Mouse (Mus musculus) ovary, postnatal 10 days (tissue): ENCODE data around the gene Stpg2.
"Not testable (repeated sequence)": the region's sequence is repeated elsewhere in the genome, so short reads cannot be mapped to it uniquely, and the experiment has no call there.

Experiments
- DNase-seq: peaks from one replicate; pipeline ENCODE4 v3.0.0; 2022; ENCODE audit warnings: low spot score

The Stpg2 gene

DNA sequence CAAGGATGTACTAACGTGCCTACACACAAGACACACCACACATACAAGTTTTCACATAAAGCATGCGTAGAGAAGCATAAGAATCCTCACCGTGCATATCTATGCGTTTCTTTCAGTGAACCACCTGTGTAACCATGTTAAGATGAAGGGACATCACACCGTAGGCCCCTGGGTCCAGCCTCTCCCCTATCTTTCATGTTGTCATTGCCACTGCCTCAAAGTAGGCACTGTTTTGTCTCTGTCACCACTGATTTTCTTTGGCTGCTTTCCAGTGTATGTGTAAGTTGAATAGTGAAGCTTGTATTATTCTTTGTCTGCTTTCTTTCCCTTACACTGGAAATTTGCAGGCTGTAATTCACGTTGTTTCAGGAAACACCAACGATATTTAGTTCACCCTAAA, 236.7 kb downstream of the Stpg2 start:
- no peak for DNase-seq

DNA sequence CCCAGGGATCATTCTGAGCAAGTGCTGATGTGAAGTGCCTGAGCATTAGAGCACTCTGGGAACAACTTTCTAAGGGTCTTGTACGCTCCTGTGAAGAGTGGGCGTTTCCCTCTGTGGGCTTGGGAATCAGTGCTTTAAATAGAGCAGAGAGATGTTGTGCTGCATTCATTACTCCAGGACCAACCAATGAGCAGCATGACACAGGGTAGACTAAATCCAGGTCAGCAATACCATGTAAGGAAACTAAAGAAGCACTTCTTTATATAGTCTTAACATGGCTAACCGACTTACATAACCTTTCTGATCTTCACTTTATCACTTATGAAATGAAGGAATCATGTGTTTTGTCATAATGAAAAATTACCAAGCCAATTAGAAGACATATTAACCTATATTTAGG, 290.4 kb downstream of the Stpg2 start:
- DNase-seq = no peak

DNA sequence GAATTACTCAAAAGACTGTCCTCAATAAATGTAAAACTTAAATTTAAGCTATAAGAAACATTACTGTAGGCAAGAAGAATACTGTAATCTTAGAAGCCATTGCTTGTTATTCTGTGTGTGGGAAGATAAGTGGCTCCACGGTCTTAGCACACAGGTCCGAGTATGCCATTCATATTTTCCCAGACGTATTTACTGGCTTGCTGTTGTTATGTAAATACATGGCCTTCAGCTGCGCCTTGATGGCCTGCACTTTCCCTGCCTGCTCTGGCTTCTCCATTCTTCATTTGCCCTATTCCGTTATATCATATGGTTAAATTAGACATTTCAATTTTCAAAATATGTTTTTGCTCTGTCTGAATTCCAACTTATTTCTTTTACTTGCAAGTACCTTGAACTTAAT, 296.7 kb downstream of the Stpg2 start:
- no peak for DNase-seq

DNA sequence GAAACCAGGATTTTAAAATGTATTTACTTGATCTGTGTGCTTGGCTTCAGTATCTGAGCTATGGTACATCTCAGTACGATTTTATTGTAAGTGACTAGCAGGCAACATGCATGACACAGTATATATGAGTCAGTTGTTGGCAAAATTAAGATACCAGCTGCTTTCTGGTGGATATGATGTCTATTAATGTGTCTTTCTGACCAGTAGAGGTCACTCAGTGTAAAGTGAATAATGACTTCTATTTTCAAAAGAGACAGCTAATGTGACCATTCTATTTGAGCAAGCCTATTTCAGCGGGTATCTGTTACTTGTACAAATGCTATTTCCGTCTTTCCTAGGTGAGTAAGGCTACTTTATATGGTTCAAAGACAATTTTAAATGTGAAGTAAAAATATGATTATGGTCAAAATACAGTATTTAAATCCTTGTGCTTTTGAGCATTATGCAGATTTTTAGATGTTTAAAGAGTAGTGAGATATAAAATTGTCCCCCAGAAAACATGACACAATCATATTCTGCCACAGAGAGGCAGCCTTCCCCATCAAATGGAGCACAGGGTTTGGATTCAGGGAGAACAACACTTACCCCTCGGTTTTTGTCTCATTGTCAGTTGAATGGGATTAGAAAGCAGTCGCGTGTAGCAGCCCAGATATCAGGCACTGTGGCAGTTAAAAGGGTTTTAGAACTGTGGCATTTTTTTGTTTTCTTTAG, 303.9 kb downstream of the Stpg2 start:
- no peak for DNase-seq

DNA sequence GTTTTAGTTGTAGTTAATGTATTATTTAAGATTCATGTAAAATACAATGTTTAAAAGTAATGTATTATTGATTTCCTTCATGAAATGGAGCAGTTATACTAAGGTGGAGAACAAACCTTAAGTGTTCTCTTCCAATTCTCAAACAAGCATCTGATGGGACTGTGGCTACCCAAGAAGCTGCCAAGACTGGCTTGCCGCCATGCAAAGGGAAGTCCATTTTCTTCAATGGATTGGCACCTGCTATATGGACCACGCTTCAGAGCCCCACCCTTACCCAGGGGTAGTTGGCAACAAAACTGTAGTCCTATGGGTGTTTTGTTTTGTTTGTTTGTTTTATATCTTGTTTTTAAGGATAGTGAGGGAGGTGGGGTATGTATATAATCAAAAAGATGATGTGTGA, 373.0 kb downstream of the Stpg2 start:
- DNase-seq = no peak

DNA sequence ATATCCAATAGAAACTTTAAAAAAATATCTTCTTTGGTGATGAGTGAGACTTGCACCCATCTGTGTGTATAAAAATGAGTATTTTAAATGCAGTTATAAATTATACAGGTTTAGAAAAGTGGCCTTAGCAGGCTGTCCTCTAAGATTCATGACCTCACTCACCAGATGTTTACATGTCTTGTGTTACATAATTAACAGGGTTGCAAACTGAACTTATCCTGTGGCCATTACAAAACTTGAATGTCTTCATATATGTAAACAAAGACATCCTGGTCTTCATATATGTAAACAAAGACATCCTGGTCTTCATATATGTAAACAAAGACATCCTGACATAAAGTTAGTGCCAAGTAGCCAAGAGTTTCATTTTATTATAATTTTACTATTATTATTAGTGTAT, 375.8 kb downstream of the Stpg2 start:
- no peak for DNase-seq

DNA sequence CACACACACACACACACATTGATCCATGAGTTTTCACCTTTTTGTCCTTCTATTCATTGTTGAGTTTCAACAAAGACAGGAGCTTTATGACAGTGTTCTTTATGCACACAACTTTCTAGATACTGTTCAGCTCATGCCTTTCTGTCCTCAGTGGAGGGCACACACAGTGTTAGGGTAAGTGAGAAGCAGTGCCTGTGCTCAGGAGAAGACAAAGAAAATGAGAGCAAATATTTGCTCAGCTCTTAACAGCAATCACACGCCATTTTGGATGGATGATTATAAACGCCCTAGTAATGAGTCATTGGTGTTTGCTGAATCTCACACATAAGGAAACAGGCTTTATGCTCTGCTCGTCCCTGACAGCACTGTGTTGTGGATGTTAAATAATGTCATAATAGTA, 394.0 kb downstream of the Stpg2 start:
- DNase-seq = no peak

DNA sequence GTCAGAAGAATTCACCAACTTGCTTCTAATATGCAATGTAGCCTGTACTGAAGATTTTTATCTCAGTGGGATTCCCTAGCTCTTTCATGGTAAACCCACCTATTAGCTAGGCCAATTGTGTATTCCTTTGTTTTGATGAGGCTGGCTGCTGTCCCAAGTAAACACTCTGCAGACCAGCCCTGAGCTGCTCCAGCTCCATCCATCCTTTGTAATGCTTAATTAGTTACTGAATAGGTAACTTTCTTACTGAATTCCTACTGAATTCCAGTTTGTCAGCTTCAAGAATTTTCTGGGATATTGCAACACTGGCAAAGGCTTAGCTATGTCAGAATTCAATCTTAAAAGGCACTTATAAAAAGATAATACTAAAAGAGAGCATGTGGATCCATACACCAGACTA, 402.8 kb downstream of the Stpg2 start:
- DNase-seq = not testable (repeated sequence)

DNA sequence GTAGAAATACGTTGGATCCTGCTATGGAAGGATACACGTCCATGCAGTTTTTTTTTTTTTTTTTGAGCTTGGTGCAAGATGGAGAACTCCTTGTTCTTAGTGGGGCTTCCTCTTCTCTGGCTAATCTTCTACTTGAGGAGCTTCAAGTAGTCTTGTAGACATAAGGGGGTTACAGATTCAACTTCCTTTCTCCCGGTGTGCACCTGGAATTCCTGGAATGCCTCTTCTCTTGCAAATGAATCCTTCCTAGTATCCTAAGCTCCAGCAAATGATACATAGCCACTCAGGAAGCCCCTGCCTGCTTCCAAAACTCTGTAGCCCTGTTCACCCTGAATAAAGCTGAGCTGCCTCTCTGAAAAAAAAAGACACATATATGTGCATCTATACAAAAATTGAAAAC, 409.1 kb downstream of the Stpg2 start:
- DNase-seq = no peak

DNA sequence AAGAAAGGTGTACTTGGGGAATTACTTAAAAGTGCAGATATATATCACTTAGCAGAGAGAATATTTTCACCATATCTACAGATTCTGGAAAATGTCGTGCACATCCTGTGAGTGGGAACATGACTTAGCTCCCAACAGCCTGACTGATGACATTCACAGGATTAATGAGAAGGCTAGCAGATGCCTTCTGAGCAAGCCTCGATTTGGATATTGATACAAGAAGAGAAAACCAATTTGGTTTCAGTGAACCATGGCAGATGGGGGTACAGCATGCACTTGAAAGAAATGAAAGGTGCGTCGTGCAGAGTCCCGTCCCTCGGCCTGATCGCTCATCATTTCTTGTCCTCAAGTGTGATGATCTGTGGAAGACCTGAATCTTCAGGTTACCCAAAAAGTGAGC, 410.3 kb downstream of the Stpg2 start:
- no peak for DNase-seq

DNA sequence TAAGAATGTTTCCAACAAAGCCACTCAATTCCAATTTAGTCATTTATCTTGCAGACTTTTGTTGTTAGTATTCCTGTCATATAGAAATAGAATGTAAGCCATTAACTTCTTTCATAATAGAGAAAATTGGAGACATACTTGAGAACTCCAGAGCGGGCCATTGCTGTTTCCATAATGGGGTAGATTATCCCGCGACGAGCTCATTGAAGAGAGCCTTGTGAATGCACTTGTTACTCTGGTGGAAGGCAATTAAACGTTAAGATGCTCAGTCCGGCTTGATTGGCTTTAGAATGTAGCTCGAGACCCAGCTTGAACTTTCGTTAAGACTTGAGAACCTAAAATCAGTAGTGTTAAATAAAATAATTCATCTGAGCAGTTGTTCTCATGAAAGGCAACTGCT, 432.4 kb downstream of the Stpg2 start:
- DNase-seq = no peak

DNA sequence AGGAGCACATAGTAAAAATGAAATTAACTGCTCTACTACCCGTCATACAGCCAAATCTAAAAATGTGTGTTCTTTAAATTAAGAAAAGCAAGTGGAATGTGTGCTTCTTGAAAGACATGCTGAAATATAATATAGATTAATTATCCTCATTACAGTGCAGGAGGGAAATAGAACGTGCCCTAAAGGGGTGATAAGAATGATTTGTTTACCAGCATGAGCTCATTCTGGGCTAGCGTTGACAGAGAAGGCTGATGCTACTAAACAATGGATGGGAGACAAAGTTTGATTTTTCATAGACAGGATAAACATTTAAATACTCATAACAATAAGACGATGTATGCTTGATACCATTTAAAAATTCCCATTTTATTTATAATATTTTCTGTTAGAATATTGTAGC, 446.0 kb downstream of the Stpg2 start:
- no peak for DNase-seq

DNA sequence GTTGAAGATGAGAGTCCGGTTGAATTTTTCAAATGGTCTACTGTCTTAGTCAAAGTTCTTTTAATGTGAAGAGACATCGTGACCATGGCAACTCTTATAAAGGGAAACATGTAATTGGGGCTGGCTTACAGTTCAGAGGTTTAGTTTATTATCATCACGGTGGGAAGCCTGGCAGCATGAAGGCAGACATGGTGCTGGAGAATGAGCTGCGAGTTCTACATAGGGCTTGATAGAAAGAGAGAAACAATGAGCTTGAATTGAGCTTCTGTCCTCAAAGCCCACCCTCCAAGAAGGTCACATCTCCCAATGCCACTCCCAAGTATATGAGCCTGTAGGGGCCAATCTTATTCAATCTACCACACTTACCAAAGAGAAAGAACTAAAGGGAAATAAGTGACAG, 453.9 kb downstream of the Stpg2 start:
- no peak for DNase-seq

DNA sequence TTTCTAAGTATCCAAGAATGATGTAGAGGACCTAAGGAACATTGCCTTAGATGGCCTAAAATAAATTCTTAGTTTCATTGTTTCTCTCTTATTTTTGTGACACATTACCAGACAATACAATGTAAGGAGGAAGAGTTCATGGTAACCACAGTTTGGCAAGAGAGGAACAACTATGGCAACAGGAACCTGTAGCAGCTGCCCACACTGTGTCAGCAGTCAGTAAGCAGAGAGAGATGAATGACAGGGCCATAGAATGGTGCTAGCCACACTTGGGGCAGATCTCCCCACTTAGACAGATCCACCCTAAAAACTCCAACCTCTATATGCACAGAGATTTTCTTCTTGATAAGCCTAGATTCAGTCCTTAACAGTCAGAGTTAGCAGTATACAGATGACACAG, 456.7 kb downstream of the Stpg2 start:
- DNase-seq = no peak

DNA sequence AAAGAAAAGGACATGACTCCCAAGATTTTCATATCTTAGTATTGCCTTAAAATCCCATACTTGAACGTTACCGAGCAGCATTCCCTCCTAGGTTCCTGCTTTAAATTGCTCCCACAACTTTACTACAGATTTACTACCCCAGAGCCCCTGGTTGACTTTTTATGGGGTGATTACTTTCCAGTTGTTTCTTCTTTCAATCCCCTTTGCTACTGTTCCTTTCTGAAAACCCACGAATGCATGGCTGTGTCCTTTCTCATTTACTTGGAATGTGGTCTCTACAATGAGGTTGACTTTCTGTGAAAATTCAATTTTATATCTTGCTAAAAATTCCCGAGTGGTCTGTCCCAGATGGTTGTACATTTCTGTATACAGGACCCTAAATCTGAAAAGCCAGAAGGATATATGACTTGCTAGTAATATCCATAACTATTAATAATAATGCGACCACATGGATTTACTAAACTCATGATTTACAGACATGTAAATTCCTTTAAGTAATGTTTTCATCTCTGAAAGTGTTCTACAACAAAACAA, 458.3 kb downstream of the Stpg2 start:
- no peak for DNase-seq

DNA sequence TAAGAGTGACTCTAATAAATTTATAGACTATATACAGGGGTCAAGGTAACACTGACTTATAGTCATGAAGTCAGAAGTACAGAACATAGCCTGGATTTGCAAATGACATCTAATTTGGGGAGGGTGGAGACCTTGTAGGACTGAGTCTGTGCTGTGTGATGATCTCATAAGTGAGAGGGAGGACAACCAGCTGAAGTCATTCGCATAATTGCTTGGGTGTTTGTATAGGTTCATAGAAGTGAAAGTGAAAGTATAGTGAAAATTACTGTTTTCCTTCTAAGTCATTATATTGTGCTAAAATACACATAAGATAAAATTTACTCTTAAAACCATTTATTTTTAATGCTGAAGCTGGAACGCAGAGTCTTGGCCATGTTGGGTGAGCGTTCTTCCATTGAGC, 459.6 kb downstream of the Stpg2 start:
- DNase-seq = no peak

DNA sequence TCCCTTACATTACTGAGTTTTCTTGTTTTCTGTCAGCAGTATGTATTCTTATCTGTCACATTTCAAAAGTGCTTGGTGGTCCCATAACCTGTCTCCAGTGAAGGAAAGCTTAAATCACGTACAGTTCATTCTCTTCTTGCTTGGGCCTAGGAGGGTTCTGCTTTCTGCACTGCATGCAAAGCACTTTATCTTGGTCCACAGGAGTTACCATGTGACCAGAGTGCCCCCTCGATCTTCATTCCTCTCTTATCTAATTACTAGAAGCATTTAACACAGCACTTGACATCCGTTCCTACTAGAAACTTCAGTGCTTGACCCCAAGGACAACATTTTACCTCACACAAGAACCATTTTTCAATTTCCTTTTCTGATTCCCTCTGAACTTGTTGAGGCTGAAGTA, 470.7 kb downstream of the Stpg2 start:
- no peak for DNase-seq

DNA sequence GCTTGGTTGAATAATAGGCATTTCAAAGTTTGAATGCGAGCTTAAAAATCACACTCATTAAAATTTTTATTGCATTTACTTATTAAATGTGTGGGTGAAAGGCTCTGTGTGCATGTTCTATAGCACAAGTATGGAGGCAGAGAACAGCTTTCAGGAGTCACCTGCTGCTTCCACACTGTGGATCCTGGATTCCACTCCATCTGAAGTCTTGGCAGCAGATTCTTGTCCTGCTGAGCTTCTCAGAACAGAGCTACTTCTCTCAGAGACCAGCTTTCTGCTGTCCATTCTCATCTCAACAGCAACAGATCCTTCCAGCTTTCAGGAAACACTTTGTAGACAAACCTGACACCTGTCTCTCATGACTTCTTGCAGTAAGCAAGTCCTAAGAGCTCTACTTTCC, 471.2 kb downstream of the Stpg2 start:
- DNase-seq = no peak

DNA sequence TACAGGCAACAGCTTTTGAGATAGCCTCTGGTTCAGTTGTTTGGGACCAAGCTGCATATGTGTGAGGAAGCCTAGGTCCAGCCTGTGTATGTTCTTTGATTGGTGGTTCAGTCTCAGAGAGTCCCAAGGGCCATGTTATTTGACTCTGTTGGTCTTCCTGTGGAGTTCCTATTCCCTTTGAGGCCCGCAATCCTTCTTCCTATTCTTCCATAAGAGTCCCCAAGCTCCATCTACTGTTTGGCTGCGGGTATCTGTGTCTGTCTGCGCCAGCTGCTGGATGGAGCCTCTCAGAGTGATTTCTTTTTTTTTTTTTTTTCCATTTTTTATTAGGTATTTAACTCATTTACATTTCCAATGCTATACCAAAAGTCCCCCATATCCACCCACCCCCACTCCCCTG, 498.7 kb downstream of the Stpg2 start:
- not testable (repeated sequence) for DNase-seq

DNA sequence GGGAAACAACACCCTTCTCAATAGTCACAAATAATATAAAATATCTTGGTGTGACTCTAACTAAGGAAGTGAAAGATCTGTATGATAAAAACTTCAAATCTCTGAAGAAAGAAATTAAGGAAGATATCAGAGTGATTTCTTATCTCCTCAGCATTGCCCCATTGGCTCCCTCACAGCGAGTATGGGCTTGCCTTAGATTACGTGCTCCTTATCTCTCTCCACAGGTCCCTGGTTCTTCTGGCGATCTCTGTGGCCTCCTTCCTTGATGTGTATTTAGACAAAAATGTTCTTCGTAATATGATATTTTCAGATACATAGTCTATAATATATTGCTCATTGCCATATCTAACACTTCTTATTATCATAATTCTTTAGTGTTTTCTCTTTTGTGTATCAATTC, 501.9 kb downstream of the Stpg2 start:
- DNase-seq = not testable (repeated sequence)

DNA sequence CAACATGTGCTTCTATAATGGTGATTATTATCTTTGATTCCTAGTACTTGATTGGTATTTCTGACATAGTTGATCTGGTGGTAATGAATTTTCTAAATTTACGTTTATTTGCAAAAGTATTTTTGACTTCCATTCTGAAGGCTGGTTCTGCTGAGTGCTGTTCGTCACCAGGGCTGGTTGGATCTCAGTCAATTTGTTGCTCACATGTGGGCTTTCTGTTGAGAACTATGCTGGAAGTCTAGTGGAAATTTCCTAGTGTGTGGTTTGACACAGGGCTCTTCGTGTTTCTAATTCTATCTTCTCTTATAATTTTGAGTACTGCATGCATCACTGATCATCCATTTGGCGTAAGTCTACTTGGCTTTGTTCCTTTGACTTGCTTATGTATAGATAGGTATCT, 504.3 kb downstream of the Stpg2 start:
- DNase-seq = no peak

DNA sequence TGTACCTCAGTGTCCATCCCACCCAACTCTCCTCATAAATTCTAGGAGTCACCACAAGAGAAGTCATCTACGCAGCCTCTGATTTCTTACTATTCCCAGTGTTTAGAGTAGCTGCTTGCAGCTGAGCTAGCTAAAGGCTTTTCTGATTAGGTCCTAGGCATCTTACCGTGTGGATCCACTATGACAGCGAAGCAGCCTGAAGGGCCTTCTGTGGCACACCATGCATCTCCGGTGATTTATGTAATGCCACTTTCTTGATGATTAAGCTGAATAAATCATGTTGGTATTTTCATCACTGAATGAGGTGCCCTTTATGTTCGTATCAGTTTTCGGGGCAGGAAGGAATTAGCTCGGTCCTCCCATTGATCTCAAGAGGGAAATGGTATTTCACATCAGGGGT, 523.3 kb downstream of the Stpg2 start:
- no peak for DNase-seq

DNA sequence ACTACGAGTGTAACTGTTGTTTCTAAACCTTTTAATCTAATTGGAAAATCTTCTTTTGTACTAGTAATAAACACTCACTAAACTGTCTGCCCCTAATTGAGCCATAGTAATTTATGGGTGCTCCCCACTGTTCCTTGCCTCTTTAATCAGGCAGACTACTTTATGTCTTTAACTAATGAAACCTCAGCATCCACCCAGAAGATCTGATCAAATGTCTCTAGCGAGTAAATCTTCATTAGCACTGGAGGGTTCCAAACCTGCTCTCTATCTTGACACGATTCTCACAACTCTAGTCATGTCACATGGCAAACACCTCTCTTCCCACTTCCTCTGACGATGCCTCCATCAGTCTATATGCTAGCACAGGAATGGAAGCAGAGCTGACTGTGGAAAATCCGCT, 523.8 kb downstream of the Stpg2 start:
- no peak for DNase-seq

DNA sequence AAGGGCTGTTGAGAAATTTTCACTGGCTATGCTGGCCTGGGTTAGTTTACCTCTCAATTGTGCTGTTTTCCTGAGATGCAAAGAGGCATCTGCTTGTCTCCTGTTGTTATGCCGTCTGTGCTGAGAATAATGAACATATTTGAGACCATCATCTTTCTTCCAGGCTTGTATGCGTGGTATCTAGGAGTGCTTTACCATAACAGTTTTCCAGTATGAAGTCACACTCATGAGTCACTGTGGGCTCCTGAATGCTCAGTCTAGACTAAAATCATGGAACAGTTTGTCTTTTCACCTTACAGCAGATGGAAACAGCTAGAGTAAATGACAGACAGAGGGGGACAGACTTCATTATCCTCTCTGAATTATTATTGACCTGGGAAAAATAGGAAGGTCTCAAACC, 527.7 kb downstream of the Stpg2 start:
- no peak for DNase-seq

DNA sequence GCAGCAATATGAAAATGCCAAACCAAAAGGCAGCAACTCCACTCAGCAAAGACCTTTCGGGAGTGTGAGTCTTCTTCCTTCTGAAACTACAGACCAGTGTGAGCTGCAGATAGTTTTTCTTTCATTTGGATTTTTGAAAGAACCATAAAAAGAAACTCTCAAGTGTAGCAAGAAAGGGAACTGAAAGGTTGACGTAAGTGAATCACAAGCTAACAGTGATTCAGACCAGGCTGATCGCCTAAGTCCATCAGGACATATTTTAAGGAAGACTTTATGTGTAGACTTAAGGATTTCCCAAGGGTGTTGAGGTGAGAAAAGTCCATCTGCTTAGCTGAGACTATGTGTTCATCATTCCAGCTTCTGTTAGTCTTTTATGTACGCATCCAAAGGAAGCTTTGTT, 533.9 kb downstream of the Stpg2 start:
- no peak for DNase-seq
